Mouse (Mus musculus) adrenal gland (tissue): ENCODE data around the gene Fam193a.

Experiments
- intact Hi-C: fragments of 180-260 bp; cut with DNase I; formaldehyde crosslinking; loops from one replicate; pipeline ENCODE4 v1.15.1; 2025
- long read RNA-seq, 2 experiments: library from polyadenylated mRNA; unstranded; transcript quantifications; one replicate each; pipeline ENCODE4 v2.0.0; 2020; ENCODE audit warnings: borderline replicate concordance in 1 of 2; ENCODE audit not compliant: insufficient replicate concordance in 1 of 2

Fam193a gene
- long read RNA-seq, experiment 1, partial matches to known transcripts, result 4 of 7 reads
- long read RNA-seq, experiment 1, other reads (novel, unspliced or antisense), result 3 of 7 reads
- long read RNA-seq, experiment 2, partial matches to known transcripts, result 3 of 6 reads
- long read RNA-seq, experiment 2, other reads (novel, unspliced or antisense), result 2 of 6 reads

DNA sequence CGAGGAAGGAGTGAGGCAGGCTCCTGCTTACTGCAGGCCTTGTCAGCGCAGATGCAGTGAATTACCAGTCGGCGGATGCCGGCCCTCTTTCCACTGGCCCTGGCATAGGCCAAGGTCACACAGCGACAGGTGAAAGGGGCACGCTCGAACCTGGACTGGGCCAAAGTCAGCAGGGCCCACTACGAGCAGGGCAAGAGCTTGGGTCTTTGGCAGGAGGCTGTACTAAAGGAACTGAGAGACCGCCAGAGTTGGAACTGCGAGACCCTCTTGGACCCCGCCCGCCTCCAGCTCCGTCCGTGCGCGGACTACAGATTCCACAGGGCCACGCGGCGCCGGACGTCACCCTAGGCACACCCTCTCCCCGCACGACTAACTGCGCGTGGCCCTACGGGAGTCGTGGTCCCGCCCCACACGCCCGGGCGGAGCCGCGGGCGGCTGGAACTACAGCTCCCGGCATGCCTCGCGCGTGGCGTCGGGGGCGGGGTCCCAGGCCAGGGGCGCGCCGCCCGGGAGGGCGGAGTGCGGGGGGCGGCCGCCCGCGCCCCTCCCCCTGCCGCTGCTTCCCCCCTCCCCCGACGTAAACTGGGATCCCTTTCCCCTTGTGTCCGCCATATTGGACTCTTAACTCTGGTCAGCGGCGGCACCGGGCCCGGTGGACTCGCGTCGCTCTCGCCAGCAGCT, at the start of gene Fam193a:
Gene Fam193a (plus strand): TSS at position 593 of the 681 bp plus-strand sequence.
- intact Hi-C loops, result no loop called here

DNA sequence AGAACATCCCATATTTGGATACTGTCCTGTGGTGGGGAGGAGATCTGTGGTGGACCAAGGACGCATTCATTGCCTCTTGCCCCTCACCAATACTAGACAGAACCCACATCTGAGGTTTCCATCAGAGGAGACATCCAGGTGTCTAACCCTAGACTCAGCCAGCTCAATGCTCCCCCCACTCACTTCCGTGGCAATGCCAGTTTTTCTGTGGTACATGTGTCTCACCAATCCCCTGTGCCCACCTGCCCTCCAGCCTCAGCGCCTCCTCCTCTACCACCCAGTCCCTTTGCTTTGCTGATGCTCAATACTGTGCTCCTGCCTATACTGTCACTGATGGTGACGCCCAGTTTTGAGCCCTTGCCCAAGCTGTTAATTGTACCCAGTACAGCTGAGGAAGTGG, 48.5 kb upstream of the Fam193a start:
- intact Hi-C loops, result no loop called here

DNA sequence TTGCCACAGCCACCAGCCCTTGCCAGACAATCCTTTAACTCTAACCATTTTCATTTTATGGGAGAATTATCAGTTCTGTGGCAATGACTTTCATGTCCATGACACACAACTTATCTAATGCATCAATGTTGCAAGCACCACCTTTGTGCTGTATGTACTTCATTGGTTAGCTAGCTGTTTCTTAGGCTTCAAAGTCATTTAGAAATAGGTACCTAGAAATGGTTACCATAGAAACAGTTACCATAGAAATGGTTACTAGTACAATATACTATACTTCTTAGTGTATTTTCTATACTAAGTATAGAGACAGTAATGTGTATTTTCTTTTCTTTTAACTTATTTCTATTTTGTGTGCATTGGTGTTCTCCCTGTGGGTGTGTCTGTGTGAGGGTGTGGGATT, 44.4 kb upstream of the Fam193a start:
- intact Hi-C loops, result no loop called here

DNA sequence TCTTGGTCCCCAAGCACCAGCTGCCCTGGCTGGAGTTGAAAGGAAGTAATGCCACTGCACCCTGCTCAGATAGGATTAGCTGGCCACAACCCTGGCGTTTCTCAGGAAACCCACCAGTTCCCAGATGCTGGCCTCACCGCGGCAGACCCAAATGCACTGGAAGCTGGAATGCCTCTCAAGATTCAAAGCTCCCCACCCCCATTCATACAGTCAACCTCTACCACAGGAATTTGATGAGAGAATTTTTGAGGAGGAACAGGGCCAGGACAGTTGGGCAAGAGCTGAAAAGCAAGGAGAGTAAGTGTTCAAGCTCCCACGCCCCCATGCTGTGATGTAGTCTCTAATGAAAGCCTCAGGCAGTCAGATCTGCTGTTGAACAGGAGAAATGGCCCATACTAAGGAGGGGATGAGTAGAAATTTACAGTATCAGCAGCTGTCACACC, 43.5 kb upstream of the Fam193a start:
- intact Hi-C loops, result no loop called here

DNA sequence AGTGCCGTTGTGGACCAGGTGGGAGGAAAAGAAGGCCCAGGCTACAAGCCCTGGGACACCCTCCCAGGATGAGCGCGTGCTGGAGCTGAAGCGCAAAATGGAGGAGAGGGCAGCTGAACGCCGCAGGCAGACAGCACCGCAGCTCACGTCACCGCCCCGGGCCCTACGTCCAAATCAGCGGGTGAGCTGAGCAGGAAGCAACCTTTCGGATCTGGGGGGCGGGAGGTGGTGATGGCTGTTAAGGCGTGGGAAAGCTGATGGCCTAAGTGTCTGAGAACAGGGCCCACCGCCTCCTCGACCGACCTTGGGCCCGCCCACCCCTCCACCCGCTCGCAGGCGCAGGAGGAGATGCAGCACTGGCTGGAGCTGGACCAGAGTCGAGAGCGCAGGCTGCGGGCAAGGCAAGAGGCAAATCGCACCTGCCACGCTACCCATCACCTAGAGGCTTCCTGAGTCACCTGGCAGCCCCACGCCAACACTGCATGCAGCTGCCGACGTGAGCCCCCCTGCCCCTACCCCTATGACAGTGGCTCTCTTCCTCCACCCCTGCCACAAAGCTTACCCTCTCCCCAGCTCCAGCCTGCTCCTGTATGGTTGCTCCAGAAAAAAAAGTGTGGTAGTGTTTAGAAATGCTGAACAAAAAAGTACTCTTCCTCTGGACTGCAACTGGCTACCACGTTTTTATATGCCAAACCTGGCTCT, 42.7 kb upstream of the Fam193a start:
- intact Hi-C loops, result no loop called here

DNA sequence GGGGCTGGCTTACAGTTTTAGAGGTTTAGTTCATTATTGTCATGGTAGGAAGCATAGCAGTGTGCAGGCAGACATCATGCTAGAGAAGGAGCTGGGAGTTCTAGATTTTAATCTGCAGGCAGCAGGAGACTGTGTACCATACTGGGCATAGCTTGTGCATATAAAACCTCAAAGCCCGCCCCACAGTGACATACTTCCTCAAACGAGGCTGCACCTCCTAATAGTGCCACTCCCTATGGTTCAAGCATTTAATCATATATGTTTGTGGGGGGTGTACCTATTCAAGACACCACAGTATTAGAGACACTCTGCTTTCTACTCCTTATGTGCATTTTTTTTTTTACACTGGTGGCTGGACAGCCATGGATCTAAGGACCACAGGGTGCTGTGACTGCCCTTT, 39.6 kb upstream of the Fam193a start:
- intact Hi-C loops, result no loop called here

DNA sequence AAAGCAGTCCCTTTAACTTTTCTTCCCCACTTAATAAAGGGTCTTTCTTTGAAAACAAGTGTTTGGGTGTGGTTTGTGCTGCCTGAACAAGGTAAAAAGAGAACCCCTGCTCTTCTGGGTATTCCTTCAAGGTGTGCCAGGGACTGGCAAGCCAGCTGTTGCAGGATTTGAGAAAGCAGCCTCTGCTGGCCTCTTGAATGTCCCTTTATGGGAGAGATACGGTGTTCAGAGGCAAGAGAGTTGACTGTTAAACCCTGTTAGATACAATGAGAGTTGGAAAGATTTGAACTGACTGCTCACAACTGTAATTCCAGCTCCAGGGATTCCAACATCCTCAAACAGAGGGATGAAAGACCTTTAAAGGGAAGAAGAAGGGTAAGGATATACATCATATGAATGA, 35.7 kb upstream of the Fam193a start:
- intact Hi-C loops, result no loop called here

DNA sequence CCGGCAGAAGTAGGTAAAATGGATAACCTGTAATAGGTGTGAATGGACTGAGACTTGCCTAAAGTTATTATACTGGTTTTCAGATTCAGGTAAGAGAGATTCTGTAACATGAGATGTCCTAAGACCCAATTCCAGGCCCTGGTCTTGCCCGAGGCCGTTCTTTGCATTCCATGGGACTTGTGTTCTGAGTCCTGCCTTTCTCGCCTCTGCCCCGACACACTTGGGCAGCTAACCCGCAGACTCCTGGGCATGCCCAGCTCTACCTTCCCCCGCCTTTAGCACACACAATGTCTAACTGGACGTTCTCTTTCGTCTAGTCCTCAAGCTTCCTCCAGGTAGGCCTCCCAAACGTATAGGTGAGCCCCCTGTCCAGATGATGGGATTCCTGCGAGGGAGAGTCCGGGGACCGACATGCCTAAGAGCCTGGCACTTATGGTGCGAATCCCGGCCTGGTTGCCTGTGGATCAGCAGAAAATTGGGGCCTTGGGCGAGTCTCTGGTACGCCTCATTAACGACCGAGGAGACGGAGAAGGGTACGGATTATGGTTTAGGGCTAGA, 34.1 kb upstream of the Fam193a start:
- intact Hi-C loops, result no loop called here

DNA sequence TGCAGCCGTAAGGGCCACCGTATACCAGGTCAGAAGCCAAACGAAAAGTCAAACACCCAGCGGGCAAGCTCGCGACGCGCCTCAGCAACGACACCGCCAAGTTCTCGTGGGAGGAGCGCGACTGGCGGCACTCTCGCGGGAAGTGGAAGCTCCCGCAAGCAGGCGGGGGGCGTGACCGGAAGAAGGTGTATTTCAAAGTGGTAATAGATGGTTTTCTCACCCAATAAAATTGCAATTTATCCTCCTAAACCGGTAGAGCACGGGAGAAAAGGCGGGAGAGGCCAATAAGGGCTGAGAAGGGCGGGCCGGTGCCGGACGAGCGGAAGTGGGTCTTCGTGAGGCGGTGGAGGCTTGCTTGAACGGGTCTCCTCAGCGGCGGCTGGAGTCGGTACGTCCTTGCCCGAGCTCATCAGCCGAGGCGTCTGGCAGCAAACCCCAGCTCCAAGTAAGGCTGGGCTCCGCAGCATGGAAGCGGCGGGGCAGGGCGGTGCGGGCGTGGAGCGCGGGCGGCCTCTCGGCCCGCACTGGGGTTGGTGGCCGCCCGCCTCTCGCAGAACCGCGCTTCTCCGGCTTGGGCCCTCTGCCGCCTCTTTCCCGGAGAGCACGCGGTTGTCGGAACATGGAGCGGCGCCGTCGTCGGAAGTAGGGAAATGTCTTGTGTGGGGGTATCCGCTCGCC, 33.5 kb upstream of the Fam193a start, which contains the start of gene Rnf4:
Gene Rnf4 (plus strand): TSS at position 193 of the 678 bp plus-strand sequence.
- intact Hi-C loops, result no loop called here

DNA sequence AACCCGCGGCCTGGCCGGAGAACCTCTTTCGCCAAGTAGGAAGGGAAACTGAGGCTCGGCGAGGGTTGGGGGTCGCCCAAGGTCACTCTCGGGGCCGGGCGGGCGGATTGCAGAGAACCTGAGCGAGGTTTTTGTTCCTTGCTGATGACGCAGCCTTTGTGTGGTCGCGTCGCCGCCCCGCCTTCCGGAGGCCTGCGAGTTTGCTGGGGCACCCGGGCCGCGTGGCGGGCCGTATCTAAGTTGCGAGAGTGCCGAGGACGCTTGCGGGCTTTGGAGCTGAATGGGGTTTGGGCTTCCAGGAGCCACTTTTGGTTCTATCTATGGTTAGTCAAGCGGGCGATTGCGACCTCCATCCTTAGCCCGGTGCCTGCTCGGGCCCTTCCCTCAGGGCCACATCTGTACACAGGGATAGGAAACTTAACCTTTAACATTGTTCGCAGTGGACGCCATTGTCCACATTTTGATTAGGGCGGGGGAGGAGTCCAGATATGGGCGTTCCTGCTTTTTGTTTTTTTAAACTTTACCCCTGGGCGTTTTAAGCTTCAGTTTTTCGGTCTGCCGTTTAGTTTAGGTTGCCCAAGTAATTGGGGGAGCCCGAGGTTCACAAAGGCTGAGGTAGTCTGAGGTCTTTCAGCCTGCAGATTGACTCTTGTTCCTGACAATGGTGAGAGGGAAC, 32.8 kb upstream of the Fam193a start:
- intact Hi-C loops, result no loop called here

DNA sequence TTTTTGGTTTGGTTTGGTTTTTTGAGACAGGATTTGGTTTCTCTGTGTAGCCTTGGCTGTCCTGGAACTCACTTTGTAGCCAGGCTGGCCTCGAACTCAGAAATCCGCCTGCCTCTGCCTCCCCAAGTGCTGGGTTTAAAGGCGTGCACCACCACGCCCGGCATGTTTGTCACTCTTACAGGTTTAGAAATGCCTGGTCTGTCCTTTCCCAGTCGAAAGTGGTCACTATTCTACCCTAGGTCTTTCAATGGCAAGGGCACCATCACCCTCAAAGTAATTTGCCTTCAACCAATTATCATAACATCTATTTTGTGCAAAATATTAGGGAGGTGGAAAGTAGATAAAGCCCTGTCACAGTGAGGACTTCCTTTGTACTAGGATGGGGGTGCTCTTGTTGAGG, 29.5 kb upstream of the Fam193a start:
- intact Hi-C loops, result no loop called here

DNA sequence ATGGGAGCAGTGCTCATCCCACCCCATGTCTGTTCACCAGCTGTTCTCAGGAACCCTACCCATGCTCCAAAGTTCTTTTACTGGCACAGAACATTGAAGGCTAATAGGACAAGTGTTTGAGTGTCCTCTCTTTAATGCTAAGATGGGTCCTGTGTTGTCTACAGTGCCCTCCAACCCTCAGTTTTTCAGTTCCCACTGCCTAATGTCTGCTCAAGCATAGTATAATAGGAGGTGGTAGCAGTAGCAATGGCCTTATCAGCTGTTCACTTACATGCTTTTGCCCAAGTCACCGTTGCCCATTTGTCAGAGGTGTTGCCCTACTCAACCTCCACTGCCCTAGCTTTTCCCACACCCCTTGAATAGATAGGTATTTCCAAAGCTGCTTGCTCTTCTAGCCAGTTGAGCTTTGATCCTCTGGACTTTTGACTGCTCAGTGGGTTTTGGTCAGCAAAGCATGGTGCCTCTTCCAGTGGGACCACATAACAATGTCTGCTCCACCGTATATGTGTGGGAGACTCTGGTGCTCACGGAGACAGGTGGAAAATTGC, 17.6 kb upstream of the Fam193a start:
- intact Hi-C loops, result no loop called here

DNA sequence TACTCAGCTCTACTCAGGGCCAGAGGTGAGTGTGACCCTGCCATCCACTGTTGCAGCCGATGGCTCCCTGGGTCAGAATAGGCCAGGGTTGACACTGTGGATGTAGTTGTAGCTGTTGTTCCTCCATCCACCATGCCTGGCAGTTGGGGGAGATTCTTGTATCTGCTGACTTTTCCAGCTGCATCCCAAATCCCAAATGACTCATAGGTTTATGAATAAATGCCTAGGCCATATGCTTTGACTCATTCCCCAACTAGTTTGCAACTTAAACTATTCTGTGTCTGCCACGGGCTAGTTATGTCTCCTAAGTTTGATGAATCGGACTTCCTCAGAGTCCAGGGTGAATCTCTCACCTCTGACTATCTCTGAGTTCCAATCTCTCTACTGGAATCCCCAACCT, 9.5 kb upstream of the Fam193a start:
- intact Hi-C loops, result no loop called here

DNA sequence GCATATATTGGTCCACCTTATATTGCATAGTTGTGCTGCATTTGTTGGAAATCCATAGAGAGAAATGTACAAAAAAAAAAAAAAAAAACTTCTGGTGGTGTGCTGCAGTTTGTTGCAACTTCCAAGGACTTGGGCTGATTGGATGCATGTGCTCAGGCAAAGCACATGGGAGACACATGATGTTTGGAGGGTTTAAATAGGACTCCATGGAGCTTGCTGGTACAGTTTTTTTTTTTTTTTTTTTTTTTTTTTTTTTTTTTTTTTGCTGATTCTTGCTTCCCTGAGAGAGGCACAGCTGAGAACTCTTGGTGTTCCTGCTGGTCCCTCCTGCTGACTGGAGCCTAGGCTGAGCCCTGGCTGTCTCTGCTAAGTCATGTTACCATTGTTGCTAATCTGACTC, 6.6 kb upstream of the Fam193a start:
- intact Hi-C loops, result no loop called here

DNA sequence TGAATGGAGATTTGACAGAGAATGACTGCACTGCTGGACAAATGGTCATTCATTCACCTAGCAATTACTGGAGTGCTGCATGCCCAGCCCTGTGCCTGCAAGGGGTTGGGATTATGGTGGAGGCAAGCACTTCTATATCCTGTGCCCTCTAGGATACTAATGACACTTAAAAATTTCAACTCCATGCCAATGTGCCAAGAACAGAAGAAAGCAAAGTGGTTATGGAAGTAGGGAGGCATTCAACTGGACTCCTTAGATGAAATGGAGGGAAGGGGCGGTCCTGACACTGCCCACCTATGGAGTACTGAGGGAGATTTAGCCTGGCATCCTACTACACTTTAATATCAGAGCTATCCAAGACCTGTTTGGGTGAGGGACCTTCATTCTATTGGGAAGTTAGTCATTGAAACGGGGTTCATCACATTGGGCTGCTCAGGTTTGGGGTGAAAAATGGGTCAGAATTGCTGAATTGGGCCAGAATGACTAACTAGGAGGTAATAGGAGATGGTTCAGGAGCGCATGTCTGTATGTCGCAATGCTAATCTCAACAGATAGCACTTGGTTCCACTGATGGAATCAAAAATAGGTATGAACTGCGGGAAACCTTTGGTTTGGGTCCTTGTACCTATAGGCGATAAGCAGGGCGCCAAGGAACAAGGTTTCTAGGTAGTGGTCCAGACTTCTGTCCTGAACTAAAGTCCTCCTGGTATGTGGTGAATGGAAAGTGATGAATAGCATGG, 1.0 kb upstream of the Fam193a start:
- intact Hi-C loops, result no loop called here

DNA sequence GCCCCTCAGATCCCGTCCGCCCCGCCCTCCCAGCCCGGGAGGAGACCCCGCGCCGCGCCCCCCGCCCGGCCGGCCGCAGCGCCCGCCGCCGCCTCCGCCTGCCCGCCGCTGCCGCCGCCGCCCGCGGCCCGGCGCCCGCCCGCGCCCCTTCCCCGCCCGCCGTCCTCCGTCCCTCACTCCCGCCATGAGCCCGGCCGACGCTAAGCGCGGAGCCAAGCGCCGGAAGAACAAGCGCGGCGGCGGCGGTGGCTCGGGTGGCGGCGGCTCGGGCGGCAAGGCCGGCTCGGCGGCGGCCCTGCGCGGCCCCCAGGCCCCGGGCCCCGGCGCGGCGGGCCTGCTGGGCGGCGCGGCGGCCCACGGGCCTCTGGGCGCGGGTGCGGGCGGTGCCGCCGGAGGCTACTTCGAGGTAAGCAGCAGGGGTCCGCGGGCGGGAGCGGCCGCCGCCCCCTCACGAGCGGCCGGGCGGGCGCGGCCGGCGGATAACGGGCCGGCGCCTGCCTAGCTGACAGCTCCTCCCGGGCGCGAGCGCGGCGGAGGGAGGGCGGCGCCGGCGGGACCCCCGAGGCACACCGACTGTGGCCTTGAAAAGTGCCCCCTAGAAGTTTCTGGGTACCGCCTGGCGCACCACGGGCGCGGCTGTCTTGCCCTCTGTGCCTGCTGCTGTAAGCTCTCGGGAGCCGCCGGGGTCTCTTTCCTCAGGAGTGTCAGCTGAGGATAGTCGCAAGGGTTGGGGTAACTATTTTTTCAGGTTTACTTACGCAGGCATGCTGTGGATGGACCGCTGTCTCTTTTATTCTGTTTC, 490 bp downstream of the Fam193a start:
- intact Hi-C loops, result no loop called here

DNA sequence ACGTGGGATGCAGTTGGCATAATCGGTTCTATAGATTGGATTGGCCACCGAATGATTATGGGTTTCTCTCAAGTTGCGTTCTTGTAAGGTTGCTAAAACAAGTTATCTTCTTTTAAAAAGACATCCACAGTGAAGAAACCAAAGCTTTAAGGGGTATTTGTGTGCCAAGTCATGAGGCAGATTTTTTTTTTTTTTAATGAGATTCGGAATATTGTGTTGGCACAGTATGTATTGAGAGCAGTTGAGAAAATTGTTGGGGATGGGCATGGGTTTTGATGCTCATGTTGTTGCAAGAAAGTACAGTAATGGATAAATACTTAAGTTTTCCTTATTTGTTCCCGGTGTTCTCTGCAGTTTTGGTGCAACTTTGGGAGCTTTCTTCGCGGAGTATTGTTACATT, 1.1 kb downstream of the Fam193a start:
- intact Hi-C loops, result no loop called here

DNA sequence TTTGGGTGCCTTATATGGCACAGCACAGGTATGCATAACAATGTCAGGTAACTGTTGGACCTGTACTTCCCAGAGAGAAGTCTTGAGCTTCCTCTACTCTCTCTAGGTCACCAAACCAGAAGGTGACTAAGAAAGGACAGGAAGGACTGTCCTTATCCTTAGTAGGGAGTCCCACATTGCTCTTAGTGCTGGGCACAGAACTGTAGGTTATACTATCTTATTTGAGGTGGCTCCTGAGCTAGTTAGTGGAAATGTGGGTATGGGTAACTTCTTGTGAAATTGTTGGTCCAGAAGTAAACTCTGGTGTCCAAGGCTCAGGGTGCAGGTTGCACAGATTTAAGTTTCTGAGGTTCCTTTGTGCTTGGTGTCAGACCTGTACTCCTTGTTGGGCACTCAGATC, 2.4 kb downstream of the Fam193a start:
- intact Hi-C loops, result no loop called here

DNA sequence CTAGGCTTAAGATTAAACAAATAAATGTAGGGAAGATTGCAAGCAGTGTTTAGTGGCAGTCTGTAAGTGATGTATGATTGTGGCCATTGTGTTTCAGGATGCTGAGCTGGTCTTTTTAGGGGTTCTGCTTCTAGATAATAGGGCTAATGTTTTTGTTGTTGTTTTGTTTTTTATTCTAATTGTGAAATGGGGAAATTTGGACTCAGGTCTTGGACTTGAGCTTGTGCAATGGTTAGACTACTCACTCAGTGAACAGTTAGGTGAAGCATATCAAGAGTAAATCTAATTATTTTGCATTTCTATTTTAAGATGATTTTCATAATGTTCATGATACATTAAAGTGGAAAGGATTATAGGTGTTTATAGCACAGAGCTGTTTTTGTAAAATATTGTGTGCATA, 2.8 kb downstream of the Fam193a start:
- intact Hi-C loops, result no loop called here
